In genomic region chr11:119344865-119345264, GRCm38 (mm10) we compare ENCODE assay signal across 30 mouse cellular contexts. TPM values are rescaled to one million over a fixed set of nuclear protein-coding genes. Genes with fewer than 3 reads are reported as not detected.
DNase-seq lines count a peak whose midpoint lies in the region; ATAC-seq and TF ChIP-seq lines count a peak whose summit lies in the region.
"Had no signal": no experiment of that assay in that cellular context is flagged by ENCODE, and none has a peak within 500 bp of the region (broad histone marks: within the 10 kb centered on the region; RNA-seq: fewer than 3 reads in every experiment).

No protein-coding gene starts in this region.

- H3K4me2 ChIP-seq in hindbrain, embryonic 16.5 days (ENCODE audit: low read length), result no peak overlapping the region
- no peak overlapping the region for H3K4me2 ChIP-seq in hindbrain, embryonic 11.5 days (replicated peaks; ENCODE audit: low read depth, low read length)
- no peak overlapping the region for H3K4me2 ChIP-seq in midbrain, postnatal 0 days (ENCODE audit: low read depth, low read length, poor library complexity, severe bottlenecking)
- H3K4me2 ChIP-seq: embryonic facial prominence, embryonic 12.5 days; heart, embryonic 13.5 days; hindbrain, embryonic 13.5 days; limb, embryonic 15.5 days; midbrain, embryonic 11.5 days; neural tube, embryonic 13.5 days had no signal

- DNase-seq in hindbrain, embryonic 11.5 days (ENCODE audit: low spot score), result no peak
- DNase-seq in thymus, postnatal 0 days (ENCODE audit: low spot score), result peak; percentile 35
- no peak for DNase-seq in layer of hippocampus, postnatal 14 days (ENCODE audit: low spot score in 2 of 2)
- DNase-seq in right cerebral cortex, adult 18-20 months, result no peak
- DNase-seq in midbrain, postnatal 0 days (ENCODE audit: low spot score), result no peak
- DNase-seq: adrenal gland, postnatal 25 days; cerebellum, adult 18-20 months; cerebellum, postnatal 14 days; embryo, embryonic 11 days; kidney, adult 9 months; kidney, postnatal 10 days; lung, adult 2 months had no signal

- H3K27me3 ChIP-seq in hindbrain, embryonic 16.5 days (replicated peaks; ENCODE audit: control insufficient read depth, insufficient read depth, low read length), result no peaks in the 10 kb centered on the region
- no peaks in the 10 kb centered on the region for H3K27me3 ChIP-seq in hindbrain, embryonic 11.5 days (ENCODE audit: control insufficient read depth, insufficient read depth, low read length)
- H3K27me3 ChIP-seq in midbrain, postnatal 0 days (ENCODE audit: insufficient read depth, low read length), result no peaks in the 10 kb centered on the region
- H3K27me3 ChIP-seq: embryonic facial prominence, embryonic 12.5 days; heart, embryonic 13.5 days; hindbrain, embryonic 13.5 days; limb, embryonic 15.5 days; neural tube, embryonic 13.5 days had no signal

- 71% methylated on average over 6 of the region's 6 CpGs for WGBS in hindbrain, embryonic 16.5 days
- 72% methylated on average over 6 of the region's 6 CpGs for WGBS in hindbrain, embryonic 11.5 days
- 75% methylated on average over 6 of the region's 6 CpGs for WGBS in midbrain, postnatal 0 days

- H3K27ac ChIP-seq in hindbrain, embryonic 16.5 days (ENCODE audit: low read depth, low read length), result no peak overlapping the region
- no peak overlapping the region for H3K27ac ChIP-seq in hindbrain, embryonic 11.5 days (ENCODE audit: low read depth, low read length)
- H3K27ac ChIP-seq in midbrain, postnatal 0 days (ENCODE audit: low read depth, low read length), result no peak overlapping the region
- H3K27ac ChIP-seq: embryonic facial prominence, embryonic 12.5 days; forebrain, embryonic 10.5 days; heart, embryonic 13.5 days; hindbrain, embryonic 13.5 days; limb, embryonic 10.5 days; limb, embryonic 15.5 days; liver, embryonic 14.5 days; macrophage; neural tube, embryonic 13.5 days had no signal

- H3K4me3 ChIP-seq in hindbrain, embryonic 16.5 days (ENCODE audit: low read length), result no peak overlapping the region
- no peak overlapping the region for H3K4me3 ChIP-seq in hindbrain, embryonic 11.5 days (ENCODE audit: low read depth, low read length)
- H3K4me3 ChIP-seq in midbrain, postnatal 0 days (ENCODE audit: low read depth, low read length), result no peak overlapping the region
- H3K4me3 ChIP-seq: embryonic facial prominence, embryonic 12.5 days; forebrain, embryonic 10.5 days; heart, embryonic 13.5 days; hindbrain, embryonic 13.5 days; limb, embryonic 10.5 days; limb, embryonic 15.5 days; myocyte; neural tube, embryonic 13.5 days had no signal

- no peaks in the 10 kb centered on the region for H3K9me3 ChIP-seq in hindbrain, embryonic 16.5 days (ENCODE audit: control insufficient read depth, low read length)
- H3K9me3 ChIP-seq in hindbrain, embryonic 11.5 days (ENCODE audit: control insufficient read depth, low read length), result no peaks in the 10 kb centered on the region
- H3K9me3 ChIP-seq in midbrain, postnatal 0 days (ENCODE audit: low read length), result no peaks in the 10 kb centered on the region
- H3K9me3 ChIP-seq: embryonic facial prominence, embryonic 12.5 days; forebrain, embryonic 10.5 days; heart, embryonic 13.5 days; hindbrain, embryonic 13.5 days; limb, embryonic 10.5 days; limb, embryonic 15.5 days; neural tube, embryonic 13.5 days had no signal

- TF ChIP-seq CTCF in midbrain, postnatal 0 days (IDR thresholded peaks at IDR 0.05), result no peak

- no peaks in the 10 kb centered on the region for H3K36me3 ChIP-seq in hindbrain, embryonic 16.5 days (ENCODE audit: control insufficient read depth, insufficient read depth, low read length)
- H3K36me3 ChIP-seq in hindbrain, embryonic 11.5 days (ENCODE audit: control insufficient read depth, insufficient read depth, low read length), result 0 out of 2 replicates have a peak, but pooled peaks cover 2% of the 10 kb centered on the region
- no peaks in the 10 kb centered on the region for H3K36me3 ChIP-seq in midbrain, postnatal 0 days (ENCODE audit: insufficient read depth, low read length)
- H3K36me3 ChIP-seq: embryonic facial prominence, embryonic 12.5 days; hindbrain, embryonic 13.5 days; neural tube, embryonic 13.5 days had no signal

- 0 out of 2 replicates have a peak overlapping the region, but pooled peaks have one; percentile 5 for H3K9ac ChIP-seq in hindbrain, embryonic 16.5 days (ENCODE audit: low read depth, low read length)
- no peak overlapping the region for H3K9ac ChIP-seq in hindbrain, embryonic 11.5 days (ENCODE audit: low read depth, low read length)
- H3K9ac ChIP-seq in midbrain, postnatal 0 days (replicated peaks; ENCODE audit: low read length, poor library complexity, severe bottlenecking), result no peak overlapping the region
- H3K9ac ChIP-seq: embryonic facial prominence, embryonic 12.5 days; heart, embryonic 13.5 days; hindbrain, embryonic 13.5 days; limb, embryonic 15.5 days; liver, embryonic 14.5 days; neural tube, embryonic 13.5 days had no signal

- no peak for ATAC-seq in hindbrain, embryonic 16.5 days
- ATAC-seq in hindbrain, embryonic 11.5 days (ENCODE audit: low FRiP score), result no peak
- ATAC-seq in hematopoietic stem cell, adult 5-6 weeks (replicated peaks in 1 of 2; ENCODE audit: insufficient read depth in 1 of 2, low FRiP score in 2 of 2, low TSS enrichment in 1 of 2, low read depth in 1 of 2, poor library complexity in 2 of 2, severe bottlenecking in 2 of 2), result peak; percentile 61 to 65
- ATAC-seq in midbrain, postnatal 0 days (ENCODE audit: low FRiP score), result no peak
- no peak for ATAC-seq in erythroblast, adult 5-6 weeks (replicated peaks; ENCODE audit: low FRiP score, poor library complexity, severe bottlenecking)
- ATAC-seq: CD4-positive, CD25-positive, alpha-beta regulatory T cell, adult 4 months; forebrain, embryonic 16.5 days; intestine, postnatal 0 days; midbrain, embryonic 16.5 days had no signal

- no peaks in the 10 kb centered on the region for H3K4me1 ChIP-seq in hindbrain, embryonic 16.5 days (ENCODE audit: control insufficient read depth, insufficient read depth, low read depth, low read length)
- no peaks in the 10 kb centered on the region for H3K4me1 ChIP-seq in hindbrain, embryonic 11.5 days (replicated peaks; ENCODE audit: control insufficient read depth, insufficient read depth, low read length)
- H3K4me1 ChIP-seq in midbrain, postnatal 0 days (ENCODE audit: insufficient read depth, low read length), result no peaks in the 10 kb centered on the region
- H3K4me1 ChIP-seq: embryonic facial prominence, embryonic 12.5 days; hindbrain, embryonic 13.5 days; limb, embryonic 10.5 days; limb, embryonic 15.5 days; neural tube, embryonic 13.5 days had no signal

RNA-seq across cellular contexts. Expression of gene Sgsh, which starts 10.5 kb away (rescaled TPM):
- polyA plus RNA-seq in hindbrain, embryonic 16.5 days (2015; fragmentation: Nextera tagmentation; extraction: Ambion mirVana), result 3.6 and 5.2 TPM in 2 replicates
- polyA plus RNA-seq in hindbrain, embryonic 11.5 days (2014; fragmentation: Nextera tagmentation; extraction: Ambion mirVana), result 4.4 and 6.0 TPM in 2 replicates
- total RNA-seq in hematopoietic stem cell, adult 5-6 weeks (2017), result 17.1 and 21.2 TPM in 2 replicates
- polyA plus RNA-seq in thymus, postnatal 0 days (2015; fragmentation: Nextera tagmentation; extraction: Ambion mirVana), result 5.4 and 6.1 TPM in 2 replicates
- 1 to 10 TPM; 4.3 to 4.8 TPM for total RNA-seq in layer of hippocampus, postnatal 14 days (2021)
- total RNA-seq in midbrain, postnatal 0 days (2014; rRNA removed), result 5.4 and 7.3 TPM in 2 replicates
- polyA plus RNA-seq in midbrain, postnatal 0 days (2015; fragmentation: Nextera tagmentation; extraction: Ambion mirVana), result 5.2 and 5.4 TPM in 2 replicates
- 0.77 and 4.2 TPM in 2 replicates for total RNA-seq in erythroblast, adult 5-6 weeks (2015; ENCODE audit: low replicate concordance)
- 1.5 and 3.2 TPM in 2 replicates for total RNA-seq in erythroblast, adult 5-6 weeks (2017; ENCODE audit: low replicate concordance)

RNA-seq across cellular contexts. Expression of gene Slc26a11, which starts 10.5 kb away (rescaled TPM):
- 7.5 and 8.0 TPM in 2 replicates for polyA plus RNA-seq in hindbrain, embryonic 16.5 days (2015; fragmentation: Nextera tagmentation; extraction: Ambion mirVana)
- polyA plus RNA-seq in hindbrain, embryonic 11.5 days (2014; fragmentation: Nextera tagmentation; extraction: Ambion mirVana), result 3.3 and 3.8 TPM in 2 replicates
- 7.7 and 7.9 TPM in 2 replicates for total RNA-seq in hematopoietic stem cell, adult 5-6 weeks (2017)
- 2.1 and 2.5 TPM in 2 replicates for polyA plus RNA-seq in thymus, postnatal 0 days (2015; fragmentation: Nextera tagmentation; extraction: Ambion mirVana)
- total RNA-seq in layer of hippocampus, postnatal 14 days (2021), result 1 to 10 TPM; 4.3 to 6.0 TPM
- total RNA-seq in midbrain, postnatal 0 days (2014; rRNA removed), result 8.3 and 9.0 TPM in 2 replicates
- 7.0 and 7.6 TPM in 2 replicates for polyA plus RNA-seq in midbrain, postnatal 0 days (2015; fragmentation: Nextera tagmentation; extraction: Ambion mirVana)
- total RNA-seq in erythroblast, adult 5-6 weeks (2015; ENCODE audit: low replicate concordance), result not detected in 2 replicates
- total RNA-seq in erythroblast, adult 5-6 weeks (2017; ENCODE audit: low replicate concordance), result 0.70 TPM in 1 of 2 replicates, not detected in the other

RNA-seq across cellular contexts. Expression of gene Card14, which starts 37.3 kb away (rescaled TPM):
- polyA plus RNA-seq in hindbrain, embryonic 16.5 days (2015; fragmentation: Nextera tagmentation; extraction: Ambion mirVana), result 0.50 and 0.55 TPM in 2 replicates
- polyA plus RNA-seq in hindbrain, embryonic 11.5 days (2014; fragmentation: Nextera tagmentation; extraction: Ambion mirVana), result not detected in 2 replicates
- not detected in 2 replicates for total RNA-seq in hematopoietic stem cell, adult 5-6 weeks (2017)
- polyA plus RNA-seq in thymus, postnatal 0 days (2015; fragmentation: Nextera tagmentation; extraction: Ambion mirVana), result 0.14 and 0.17 TPM in 2 replicates
- under 1 TPM; 0.25 to 0.45 TPM for total RNA-seq in layer of hippocampus, postnatal 14 days (2021)
- 0.77 and 1.8 TPM in 2 replicates for total RNA-seq in midbrain, postnatal 0 days (2014; rRNA removed)
- polyA plus RNA-seq in midbrain, postnatal 0 days (2015; fragmentation: Nextera tagmentation; extraction: Ambion mirVana), result 0.59 and 0.67 TPM in 2 replicates
- total RNA-seq in erythroblast, adult 5-6 weeks (2015; ENCODE audit: low replicate concordance), result not detected in 2 replicates
- total RNA-seq in erythroblast, adult 5-6 weeks (2017; ENCODE audit: low replicate concordance), result not detected in 2 replicates
- polyA plus RNA-seq: CD4-positive, CD25-positive, alpha-beta regulatory T cell, adult 4 months; forebrain, embryonic 10.5 days; midbrain, embryonic 11.5 days had no signal

RNA-seq across cellular contexts. Expression of gene Eif4a3, which starts 45.0 kb away (rescaled TPM):
- polyA plus RNA-seq in hindbrain, embryonic 16.5 days (2015; fragmentation: Nextera tagmentation; extraction: Ambion mirVana), result 241 and 243 TPM in 2 replicates
- 378 and 385 TPM in 2 replicates for polyA plus RNA-seq in hindbrain, embryonic 11.5 days (2014; fragmentation: Nextera tagmentation; extraction: Ambion mirVana)
- total RNA-seq in hematopoietic stem cell, adult 5-6 weeks (2017), result 163 and 189 TPM in 2 replicates
- polyA plus RNA-seq in thymus, postnatal 0 days (2015; fragmentation: Nextera tagmentation; extraction: Ambion mirVana), result 417 and 424 TPM in 2 replicates
- 10 to 100 TPM; 90.1 to 91.0 TPM for total RNA-seq in layer of hippocampus, postnatal 14 days (2021)
- 132 and 169 TPM in 2 replicates for total RNA-seq in midbrain, postnatal 0 days (2014; rRNA removed)
- polyA plus RNA-seq in midbrain, postnatal 0 days (2015; fragmentation: Nextera tagmentation; extraction: Ambion mirVana), result 229 and 237 TPM in 2 replicates
- 71.5 and 81.1 TPM in 2 replicates for total RNA-seq in erythroblast, adult 5-6 weeks (2015; ENCODE audit: low replicate concordance)
- total RNA-seq in erythroblast, adult 5-6 weeks (2017; ENCODE audit: low replicate concordance), result 44.6 and 45.7 TPM in 2 replicates

RNA-seq across cellular contexts. Expression of gene Rnf213, which starts 48.0 kb away (rescaled TPM):
- polyA plus RNA-seq in hindbrain, embryonic 16.5 days (2015; fragmentation: Nextera tagmentation; extraction: Ambion mirVana), result 1.0 and 1.1 TPM in 2 replicates
- 2.0 and 2.1 TPM in 2 replicates for polyA plus RNA-seq in hindbrain, embryonic 11.5 days (2014; fragmentation: Nextera tagmentation; extraction: Ambion mirVana)
- total RNA-seq in hematopoietic stem cell, adult 5-6 weeks (2017), result 105 and 116 TPM in 2 replicates
- polyA plus RNA-seq in thymus, postnatal 0 days (2015; fragmentation: Nextera tagmentation; extraction: Ambion mirVana), result 18.7 and 20.2 TPM in 2 replicates
- 1 to 10 TPM; 3.4 to 3.5 TPM for total RNA-seq in layer of hippocampus, postnatal 14 days (2021)
- 6.9 and 9.0 TPM in 2 replicates for total RNA-seq in midbrain, postnatal 0 days (2014; rRNA removed)
- polyA plus RNA-seq in midbrain, postnatal 0 days (2015; fragmentation: Nextera tagmentation; extraction: Ambion mirVana), result 0.64 and 0.74 TPM in 2 replicates
- 90.7 and 93.4 TPM in 2 replicates for total RNA-seq in erythroblast, adult 5-6 weeks (2015; ENCODE audit: low replicate concordance)
- total RNA-seq in erythroblast, adult 5-6 weeks (2017; ENCODE audit: low replicate concordance), result 77.5 and 79.4 TPM in 2 replicates

Comparison
In these comparisons a context has a peak if more than half of its experiments do, and no peak if none do; other contexts are left out.
1. ATAC-seq: peak in hematopoietic stem cell, adult 5-6 weeks (2 of 2); none in hindbrain, embryonic 16.5 days (single experiment), hindbrain, embryonic 11.5 days (single experiment), midbrain, postnatal 0 days (single experiment) and erythroblast, adult 5-6 weeks (single experiment).